Mouse (Mus musculus) neural tube, embryonic 14.5 days (tissue): ENCODE data around the gene Fastkd3. TPM values are rescaled to one million over a fixed set of nuclear protein-coding genes. Genes with fewer than 3 reads are reported as not detected.
"Not testable (repeated sequence)": the region's sequence is repeated elsewhere in the genome, so short reads cannot be mapped to it uniquely, and the experiment has no call there.

Experiments used
- ATAC-seq: fragments of 200-750 bp; cut with Nextera tagmentation; 2 replicates; pipeline ENCODE4 v1.8.0; 2017; ENCODE audit warnings: low read depth, mild to moderate bottlenecking, moderate TSS enrichment, moderate library complexity
- H3K27ac ChIP-seq: fragments of 300-500 bp; sonication (generic); 2 replicates; pipeline ENCODE4 v1.5.1; 2014; ENCODE audit warnings: low read depth, mild to moderate bottlenecking, control low read depth, low read length, moderate library complexity, mixed read lengths
- H3K27me3 ChIP-seq: fragments of 300-500 bp; sonication (generic); 2 replicates; pipeline ENCODE4 v1.6.1; 2014; ENCODE audit warnings: low read length; ENCODE audit not compliant: control insufficient read depth, insufficient read depth
- H3K36me3 ChIP-seq: fragments of 300-500 bp; sonication (generic); 2 replicates; pipeline ENCODE4 v1.6.1; 2014; ENCODE audit warnings: low read length, mixed read lengths; ENCODE audit not compliant: control insufficient read depth, insufficient read depth
- H3K4me1 ChIP-seq: fragments of 300-500 bp; sonication (generic); 2 replicates; pipeline ENCODE4 v1.6.1; 2014; ENCODE audit warnings: low read length; ENCODE audit not compliant: control insufficient read depth, insufficient read depth
- H3K4me2 ChIP-seq: fragments of 300-500 bp; sonication (generic); 2 replicates; pipeline ENCODE4 v1.6.1; 2014; ENCODE audit warnings: mild to moderate bottlenecking, low read depth, low read length, control low read depth
- H3K4me3 ChIP-seq: fragments of 300-500 bp; sonication (generic); 2 replicates; pipeline ENCODE4 v1.5.1; 2014; ENCODE audit warnings: low read depth, low read length, control low read depth, mixed read lengths
- H3K9ac ChIP-seq: fragments of 300-500 bp; sonication (generic); replicated peaks from 2 replicates; pipeline ENCODE4 v1.6.1; 2014; ENCODE audit warnings: low read depth, mild to moderate bottlenecking, control low read depth, low read length, mixed read lengths
- H3K9me3 ChIP-seq: fragments of 300-500 bp; sonication (generic); 2 replicates; pipeline ENCODE4 v1.6.1; 2016; ENCODE audit warnings: low read length; ENCODE audit not compliant: control insufficient read depth
- WGBS: fragments of 180-500 bp; shearing (Covaris S2); extraction: QIAGEN DNeasy Blood & Tissue Kit; methylation state at CpG from one replicate; pipeline ENCODE4 v1.1.7; 2014; 5-methylcytosine and 5-hydroxymethylcytosine counted together
- polyA plus RNA-seq: library from polyadenylated mRNA; unstranded; fragments of >200 nt; fragmentation: Nextera tagmentation; extraction: Ambion mirVana; gene quantifications from 2 replicates; pipeline ENCODE4 v1.2.1, GENCODE M21; 2014

Gene Fastkd3
- 23.7 and 28.2 TPM in 2 replicates for polyA plus RNA-seq

GRCm38 (mm10) chr13:68581747-68582516 is at the start of gene Fastkd3, which contains the start of gene Mtrr:
Fastkd3 (plus strand) TSS chr13:68582234.
Mtrr (minus strand) TSS chr13:68582149.
- Histone ChIP-seq H3K4me3 (peak within 1 kb of the TSS; percentile 71), H3K9ac (peak within 1 kb of the TSS; percentile 54), H3K9me3 (no peaks in the 10 kb centered on the region), H3K4me2 (peak within 1 kb of the TSS; percentile 67), H3K36me3 (peaks cover 24% of the 10 kb centered on the region), H3K27me3 (no peaks in the 10 kb centered on the region), H3K27ac (0 out of 2 replicates have a peak within 1 kb of the TSS, but pooled peaks have one; percentile 40), H3K4me1 (peaks cover 6% of the 10 kb centered on the region)
- peak; percentile 99 for ATAC-seq
- under 1% methylated on average over 81 of the region's 81 CpGs for WGBS

- 24% methylated on average over 4 of the region's 6 CpGs for WGBS
- not testable (repeated sequence) for H3K9ac ChIP-seq, H3K4me2 ChIP-seq, H3K9me3 ChIP-seq, H3K4me3 ChIP-seq, H3K27me3 ChIP-seq, H3K36me3 ChIP-seq, H3K27ac ChIP-seq, H3K4me1 ChIP-seq
- ATAC-seq: peak; percentile 58; the same call in 1 of the 2 replicates
These were observed 28.6 kb upstream of the Fastkd3 start for GRCm38 (mm10) chr13:68553391-68553790.

- Histone ChIP-seq H3K9me3 (no peaks in the 10 kb centered on the region), H3K9ac (no peak overlapping the region), H3K36me3 (peaks cover 21% of the 10 kb centered on the region), H3K27ac (no peak overlapping the region), H3K4me3 (no peak overlapping the region), H3K27me3 (no peaks in the 10 kb centered on the region), H3K4me1 (no peaks in the 10 kb centered on the region), H3K4me2 (no peak overlapping the region)
- WGBS: 95% methylated on average over 9 of the region's 9 CpGs
- no peak for ATAC-seq
These were observed 13.9 kb upstream of the Fastkd3 start for GRCm38 (mm10) chr13:68568110-68568509.

GRCm38 (mm10) chr13:68568548-68568947 is 13.5 kb upstream of the Fastkd3 start:
- peaks cover 17% of the 10 kb centered on the region for H3K36me3 ChIP-seq
- H3K4me2 ChIP-seq: no peak overlapping the region
- no peaks in the 10 kb centered on the region for H3K27me3 ChIP-seq
- no peak overlapping the region for H3K9ac ChIP-seq
- no peak overlapping the region for H3K4me3 ChIP-seq
- no peak for ATAC-seq
- no peaks in the 10 kb centered on the region for H3K4me1 ChIP-seq
- no peaks in the 10 kb centered on the region for H3K9me3 ChIP-seq
- no peak overlapping the region for H3K27ac ChIP-seq
- 90% methylated on average over 11 of the region's 11 CpGs for WGBS

GRCm38 (mm10) chr13:68569589-68570336 is 12.3 kb upstream of the Fastkd3 start:
- no peaks in the 10 kb centered on the region for H3K4me1 ChIP-seq
- ATAC-seq: peak; percentile 69; the same call in 1 of the 2 replicates
- H3K36me3 ChIP-seq: peaks cover 12% of the 10 kb centered on the region; the same call in 1 of the 2 replicates
- 69% methylated on average over 17 of the region's 17 CpGs for WGBS
- H3K27me3 ChIP-seq: no peaks in the 10 kb centered on the region
- no peak overlapping the region for H3K4me3 ChIP-seq
- no peaks in the 10 kb centered on the region for H3K9me3 ChIP-seq
- H3K9ac ChIP-seq: no peak overlapping the region
- no peak overlapping the region for H3K27ac ChIP-seq
- H3K4me2 ChIP-seq: no peak overlapping the region

GRCm38 (mm10) chr13:68572247-68572646 is 9.8 kb upstream of the Fastkd3 start:
- ATAC-seq: no peak
- Histone ChIP-seq H3K4me1 (no peaks in the 10 kb centered on the region), H3K9me3 (no peaks in the 10 kb centered on the region), H3K4me3 (no peak overlapping the region), H3K27me3 (no peaks in the 10 kb centered on the region), H3K27ac (no peak overlapping the region), H3K9ac (no peak overlapping the region), H3K4me2 (no peak overlapping the region), H3K36me3 (peaks cover 8% of the 10 kb centered on the region; the same call in 1 of the 2 replicates)
- WGBS: 88% methylated on average over 19 of the region's 19 CpGs

- peak; percentile 21; the same call in 1 of the 2 replicates for ATAC-seq
- Histone ChIP-seq H3K4me2 (no peak overlapping the region), H3K4me3 (no peak overlapping the region), H3K27me3 (no peaks in the 10 kb centered on the region), H3K9ac (no peak overlapping the region), H3K9me3 (no peaks in the 10 kb centered on the region), H3K27ac (no peak overlapping the region), H3K4me1 (no peaks in the 10 kb centered on the region), H3K36me3 (peaks cover 11% of the 10 kb centered on the region; the same call in 1 of the 2 replicates)
- WGBS: 40% methylated on average over 10 of the region's 10 CpGs
These were observed 8.8 kb upstream of the Fastkd3 start for GRCm38 (mm10) chr13:68572966-68573913.

- H3K27me3 ChIP-seq: no peaks in the 10 kb centered on the region
These were observed 7.6 kb upstream of the Fastkd3 start for GRCm38 (mm10) chr13:68574398-68574797.

More at GRCm38 (mm10) chr13:68574398-68574797, 7.6 kb upstream of the Fastkd3 start:
- H3K36me3 ChIP-seq: peaks cover 11% of the 10 kb centered on the region; the same call in 1 of the 2 replicates
- no peak overlapping the region for H3K27ac ChIP-seq
- H3K4me2 ChIP-seq: no peak overlapping the region
- H3K4me1 ChIP-seq: no peaks in the 10 kb centered on the region
- no peaks in the 10 kb centered on the region for H3K9me3 ChIP-seq
- no peak for ATAC-seq
- no peak overlapping the region for H3K4me3 ChIP-seq
- no peak overlapping the region for H3K9ac ChIP-seq
- WGBS: 76% methylated on average over 4 of the region's 4 CpGs
